In genomic region chr2:103146132-103146531, GRCm38 (mm10) we compare ENCODE assay signal across 26 mouse cellular contexts.
DNase-seq lines count a peak whose midpoint lies in the region; ATAC-seq and TF ChIP-seq lines count a peak whose summit lies in the region.
"Had no signal": no experiment of that assay in that cellular context is flagged by ENCODE, and none has a peak within 500 bp of the region (broad histone marks: within the 10 kb centered on the region; RNA-seq: fewer than 3 reads in every experiment).

No protein-coding gene starts in this region.

- H3K9me3 ChIP-seq in lung, embryonic 15.5 days = no peaks in the 10 kb centered on the region
- H3K9me3 ChIP-seq: embryonic facial prominence, embryonic 15.5 days; heart, embryonic 12.5 days; hindbrain, embryonic 12.5 days; limb, embryonic 12.5 days; liver, embryonic 12.5 days; megakaryocyte, embryonic 14.5 days; midbrain, embryonic 13.5 days had no signal

- TF ChIP-seq POLR2A in cerebellum, adult 2 months (IDR thresholded peaks at IDR 0.05; ENCODE audit: borderline replicate concordance, insufficient read depth, low read length) = no peak

- no peaks in the 10 kb centered on the region for H3K27me3 ChIP-seq in lung, embryonic 15.5 days
- no peaks in the 10 kb centered on the region for H3K27me3 ChIP-seq in splenic B cell, adult 2 months (ENCODE audit: control insufficient read depth, insufficient read depth, low read length, poor library complexity, severe bottlenecking)
- no peaks in the 10 kb centered on the region for H3K27me3 ChIP-seq in cerebellum, adult 2 months (ENCODE audit: control insufficient read depth, insufficient read depth, low read length)
- H3K27me3 ChIP-seq: embryonic facial prominence, embryonic 15.5 days; heart, embryonic 12.5 days; hindbrain, embryonic 12.5 days; limb, embryonic 12.5 days; liver, embryonic 12.5 days; midbrain, embryonic 13.5 days had no signal

- peak overlapping the region; percentile 91 for H3K27ac ChIP-seq in lung, embryonic 15.5 days
- no peak overlapping the region for H3K27ac ChIP-seq in cerebellum, adult 2 months (ENCODE audit: insufficient read depth, low read length)
- H3K27ac ChIP-seq: embryonic facial prominence, embryonic 15.5 days; hindbrain, embryonic 12.5 days; limb, embryonic 12.5 days; liver, embryonic 12.5 days; midbrain, embryonic 13.5 days had no signal

- no peak for ATAC-seq in lung, embryonic 15.5 days (ENCODE audit: borderline replicate concordance, extremely low read depth, low FRiP score, low TSS enrichment)
- peak; percentile 68 for ATAC-seq in common myeloid progenitor, adult 5-6 weeks (replicated peaks; ENCODE audit: low read depth, poor library complexity, severe bottlenecking)
- ATAC-seq: activated CD4-positive, CD25-positive, alpha-beta regulatory T cell, adult 4 months; forebrain, embryonic 16.5 days; liver, embryonic 12.5 days; midbrain, embryonic 13.5 days had no signal

- H3K9ac ChIP-seq in lung, embryonic 15.5 days = no peak overlapping the region
- H3K9ac ChIP-seq: embryonic facial prominence, embryonic 15.5 days; heart, embryonic 12.5 days; hindbrain, embryonic 12.5 days; limb, embryonic 12.5 days; liver, embryonic 12.5 days; midbrain, embryonic 13.5 days had no signal

- no peak for DNase-seq in lung, postnatal 25 days (ENCODE audit: low spot score)
- peak; percentile 7 for DNase-seq in splenic B cell, adult 2 months (ENCODE audit: low read depth, low spot score)
- DNase-seq in left cerebral cortex, adult 18-20 months (ENCODE audit: low spot score in 2 of 2) = no peak
- no peak for DNase-seq in spleen, postnatal 36 days (ENCODE audit: low spot score in 2 of 2)
- DNase-seq in cerebellum, adult 2 months = no peak
- DNase-seq: adrenal gland, adult 8-10 months; cerebellum, adult 9-10 months; gastrocnemius, postnatal 10 days; heart, adult 11 months; heart, postnatal 10 days; kidney, adult 2 months; kidney, postnatal 14 days; lung, adult 2 months; right cerebral cortex, postnatal 14 days; thymus, adult 2 months had no signal

- TF ChIP-seq CTCF in cerebellum, adult 2 months (IDR thresholded peaks at IDR 0.05; ENCODE audit: borderline replicate concordance, insufficient read depth, low read depth, low read length) = no peak

- 72% methylated on average over 7 of the region's 7 CpGs for WGBS in lung, embryonic 15.5 days
- 92% methylated on average over 7 of the region's 7 CpGs for WGBS in cerebellum, adult 2 months

- no peak overlapping the region for H3K4me3 ChIP-seq in lung, embryonic 15.5 days
- H3K4me3 ChIP-seq in cerebellum, adult 2 months (replicated peaks; ENCODE audit: insufficient read depth, low read depth, low read length) = no peak overlapping the region
- H3K4me3 ChIP-seq: embryonic facial prominence, embryonic 15.5 days; heart, embryonic 12.5 days; hindbrain, embryonic 12.5 days; limb, embryonic 12.5 days; liver, embryonic 12.5 days; midbrain, embryonic 13.5 days had no signal

- H3K4me1 ChIP-seq in lung, embryonic 15.5 days = peaks cover 13% of the 10 kb centered on the region
- H3K4me1 ChIP-seq in cerebellum, adult 2 months (ENCODE audit: control insufficient read depth, insufficient read depth, low read length) = no peaks in the 10 kb centered on the region
- H3K4me1 ChIP-seq: embryonic facial prominence, embryonic 15.5 days; heart, embryonic 12.5 days; hindbrain, embryonic 12.5 days; liver, embryonic 12.5 days; midbrain, embryonic 13.5 days had no signal

- no peak overlapping the region for H3K4me2 ChIP-seq in lung, embryonic 15.5 days
- H3K4me2 ChIP-seq: embryonic facial prominence, embryonic 15.5 days; heart, embryonic 12.5 days; hindbrain, embryonic 12.5 days; limb, embryonic 12.5 days; liver, embryonic 12.5 days; midbrain, embryonic 13.5 days had no signal

- H3K36me3 ChIP-seq in lung, embryonic 15.5 days = no peaks in the 10 kb centered on the region
- no peaks in the 10 kb centered on the region for H3K36me3 ChIP-seq in splenic B cell, adult 2 months (ENCODE audit: control insufficient read depth, insufficient read depth, low read length, poor library complexity, severe bottlenecking)
- H3K36me3 ChIP-seq: embryonic facial prominence, embryonic 15.5 days; heart, embryonic 12.5 days; hindbrain, embryonic 12.5 days; limb, embryonic 12.5 days; liver, embryonic 12.5 days; midbrain, embryonic 13.5 days had no signal
